Mouse (Mus musculus): ENCODE results near the gene Gm5134.
A peak's percentile ranks its signal among the peaks of the same experiment; 100 is the strongest.

The Gm5134 gene

DNA sequence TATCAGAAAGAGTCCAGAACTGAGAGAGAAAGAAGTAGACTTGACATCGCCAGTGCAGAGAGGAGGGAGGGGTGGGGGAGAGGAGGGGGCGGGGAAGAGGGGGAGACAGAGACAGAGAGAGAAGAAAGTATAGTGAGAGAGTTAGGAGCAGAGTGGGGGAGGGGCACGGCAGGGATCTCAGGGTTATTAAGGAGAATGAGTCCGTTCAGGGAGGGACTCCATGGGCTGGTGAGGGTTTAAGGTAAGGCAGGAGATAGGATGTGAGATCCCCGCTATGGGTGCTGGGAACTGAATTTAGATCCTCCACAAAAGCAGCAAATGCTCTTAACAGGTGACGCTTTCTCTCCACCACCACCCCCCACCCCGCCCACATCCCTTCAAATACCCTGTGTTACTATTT lies 46.8 kb downstream of the Gm5134 start:
- DNase-seq = no peak

DNA sequence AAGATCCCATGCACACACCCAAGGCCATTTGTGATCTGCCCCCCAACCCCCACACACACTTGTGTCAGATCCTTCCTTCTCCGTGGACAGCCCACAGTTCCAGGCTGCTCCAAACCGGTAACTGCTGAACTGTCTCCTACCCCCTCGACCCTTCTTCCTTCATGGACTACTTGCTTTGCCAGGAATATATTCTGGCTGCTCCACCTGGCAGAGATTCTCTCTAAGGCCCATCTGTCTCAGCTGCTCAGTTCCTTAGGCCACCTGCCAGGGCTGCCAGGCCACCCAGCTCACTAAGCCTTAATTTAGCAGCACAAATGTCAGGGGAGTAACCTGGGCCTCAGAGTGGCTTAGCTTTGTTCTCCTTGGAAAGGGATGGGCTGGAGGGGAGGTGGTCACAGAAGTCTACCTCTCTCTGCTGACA lies 47.8 kb downstream of the Gm5134 start:
- DNase-seq = peak; percentile 81

DNA sequence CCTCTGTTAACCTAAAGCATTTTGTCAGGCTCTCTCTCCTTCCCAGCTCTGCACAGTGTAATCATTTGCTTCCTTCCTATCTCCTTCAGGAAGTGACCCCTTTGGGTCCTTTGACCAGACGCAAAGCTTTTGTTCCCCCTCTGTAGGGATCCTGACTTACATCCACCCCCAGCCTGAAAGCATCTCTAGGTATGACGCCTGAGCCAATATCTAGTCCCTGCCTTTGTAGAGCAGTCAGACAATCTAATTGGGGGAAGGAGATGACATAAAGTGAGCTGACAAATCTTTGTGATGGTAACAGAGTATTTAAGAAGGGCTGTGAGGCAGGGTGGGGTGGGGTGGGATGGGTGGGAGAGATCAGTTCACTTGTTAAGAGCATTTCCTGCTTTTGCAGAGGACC lies 48.3 kb downstream of the Gm5134 start:
- DNase-seq = no peak

DNA sequence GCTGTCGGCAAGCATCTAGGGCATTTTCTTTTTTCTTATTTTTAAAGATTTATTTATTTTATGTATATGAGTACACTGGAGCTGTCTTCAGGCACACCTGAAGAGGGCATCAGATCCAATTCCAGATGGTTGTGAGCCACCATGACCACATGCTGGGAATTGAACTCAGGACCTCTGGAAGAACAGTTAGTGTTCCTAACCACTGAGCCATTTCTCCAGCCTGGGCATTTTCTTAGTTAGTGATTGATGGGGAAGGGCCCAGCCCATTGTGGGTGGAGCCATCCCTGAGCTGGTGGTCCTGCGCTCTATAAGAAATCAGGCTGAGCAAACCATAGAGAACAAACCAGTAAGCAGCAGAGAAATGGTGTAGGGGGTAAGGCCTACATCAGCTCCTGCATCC lies 48.9 kb downstream of the Gm5134 start:
- DNase-seq = no peak

DNA sequence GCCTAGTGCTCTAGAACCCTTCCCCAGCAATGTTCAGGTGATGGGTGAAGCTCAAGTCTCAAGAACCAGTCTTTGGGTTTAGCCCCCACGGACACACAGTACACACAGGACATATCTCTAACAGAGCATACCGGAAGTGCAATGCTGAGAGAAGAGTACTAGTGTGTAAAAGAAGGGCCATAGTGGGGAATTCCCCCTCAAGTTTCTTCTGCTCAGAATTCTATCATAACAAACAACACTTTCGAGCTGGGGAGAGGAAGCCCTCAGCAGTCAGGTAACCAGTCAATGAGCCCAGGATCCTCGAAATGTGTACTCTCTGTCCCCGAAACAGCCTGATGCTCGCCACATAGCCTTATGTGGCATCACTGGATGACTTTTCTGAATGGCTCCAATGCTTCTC lies 52.1 kb downstream of the Gm5134 start:
- DNase-seq = no peak

DNA sequence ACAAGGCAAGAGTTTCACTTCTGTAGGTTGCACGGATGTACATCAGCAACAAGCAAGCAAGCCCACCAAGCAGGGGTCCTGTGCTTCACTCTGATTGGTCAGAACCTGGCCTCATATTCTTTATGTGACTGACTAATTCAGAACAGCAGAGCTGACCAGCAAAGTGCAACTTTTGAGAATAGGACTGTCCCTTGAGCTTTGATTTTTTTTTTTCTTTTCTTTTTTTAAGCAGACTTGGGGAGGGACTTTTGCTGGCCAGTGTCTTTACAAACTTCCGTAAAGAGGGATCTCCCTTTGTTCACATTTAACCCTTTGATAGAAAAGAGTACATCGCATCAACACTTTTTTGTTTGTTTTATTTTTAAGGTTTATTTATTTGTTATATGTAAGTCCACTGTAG lies 55.5 kb downstream of the Gm5134 start:
- no peak for DNase-seq

DNA sequence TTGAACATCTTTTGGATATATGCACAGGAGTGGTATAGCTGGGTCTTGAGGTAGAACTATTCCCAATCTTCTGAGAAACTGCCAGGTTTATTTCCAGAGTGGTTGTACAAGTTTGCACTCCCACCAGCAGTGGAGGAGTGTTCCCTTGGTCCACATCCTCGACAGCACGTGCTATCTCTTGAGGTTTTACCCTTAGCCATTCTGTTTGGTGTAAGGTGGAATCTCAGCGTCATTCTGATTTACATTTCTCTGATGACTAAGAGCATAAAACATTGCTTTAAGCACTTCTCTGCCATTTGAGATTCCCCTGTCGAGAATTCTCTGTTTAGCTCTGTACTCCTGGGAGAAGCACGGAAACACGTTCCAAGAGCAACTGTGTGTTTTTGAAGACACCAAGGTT lies 58.6 kb downstream of the Gm5134 start:
- no peak for DNase-seq

DNA sequence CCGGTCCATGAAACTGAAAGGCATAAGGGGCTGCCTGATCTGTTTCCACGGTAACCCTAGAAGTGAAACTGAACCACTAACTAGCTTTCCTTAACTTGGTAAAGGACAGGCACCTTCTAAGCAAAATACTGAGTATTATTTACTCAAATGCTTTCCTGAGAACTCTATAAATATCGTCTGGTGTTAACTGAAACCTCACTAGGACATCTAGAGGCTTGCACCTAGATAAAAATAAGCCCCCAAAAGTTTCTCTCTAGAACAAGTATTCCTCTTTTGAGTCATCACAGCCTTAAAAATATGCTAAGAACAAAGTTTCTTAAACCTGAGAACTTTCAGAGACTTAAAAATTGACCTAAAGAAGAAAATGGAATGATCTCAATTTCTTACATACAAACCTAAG lies 62.6 kb downstream of the Gm5134 start:
- no peak for DNase-seq

DNA sequence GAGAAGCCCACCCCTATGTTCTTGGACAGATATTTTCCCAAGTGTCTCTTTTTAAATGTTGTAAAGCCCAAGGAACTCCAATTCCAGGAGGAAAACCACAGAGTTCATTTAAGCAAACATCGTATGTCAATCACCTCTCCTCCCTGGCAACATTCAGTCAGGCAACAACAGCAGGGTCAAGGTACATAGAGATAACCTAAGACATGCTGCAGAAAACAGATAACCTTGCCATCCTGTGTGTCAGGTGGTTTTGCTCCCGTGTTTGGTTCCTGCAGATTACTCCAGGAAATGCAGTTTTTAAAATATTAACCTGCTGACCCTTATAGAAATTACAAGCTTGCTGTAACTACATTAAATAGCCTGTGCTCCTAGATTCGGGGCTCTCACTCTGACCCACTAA lies 67.4 kb downstream of the Gm5134 start:
- DNase-seq = no peak

DNA sequence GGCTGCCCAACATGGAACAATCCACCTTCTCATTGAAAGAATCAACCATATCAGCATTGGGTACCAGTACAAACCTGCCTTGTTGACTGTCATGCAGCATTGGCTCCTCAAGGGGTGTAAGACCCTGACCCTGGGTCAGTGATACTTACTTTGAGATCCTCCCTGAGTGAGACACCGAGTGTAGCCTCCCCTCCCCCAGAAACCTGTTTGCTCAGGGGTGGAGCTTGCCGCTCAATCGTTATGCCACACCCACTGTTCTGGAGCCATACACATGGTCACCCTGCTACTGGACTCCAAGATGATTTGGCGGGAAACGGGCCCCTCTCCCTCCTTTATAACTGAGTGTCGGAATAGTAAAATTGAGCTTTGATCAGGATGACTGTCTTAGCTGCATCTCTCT lies 69.6 kb downstream of the Gm5134 start:
- DNase-seq = no peak

DNA sequence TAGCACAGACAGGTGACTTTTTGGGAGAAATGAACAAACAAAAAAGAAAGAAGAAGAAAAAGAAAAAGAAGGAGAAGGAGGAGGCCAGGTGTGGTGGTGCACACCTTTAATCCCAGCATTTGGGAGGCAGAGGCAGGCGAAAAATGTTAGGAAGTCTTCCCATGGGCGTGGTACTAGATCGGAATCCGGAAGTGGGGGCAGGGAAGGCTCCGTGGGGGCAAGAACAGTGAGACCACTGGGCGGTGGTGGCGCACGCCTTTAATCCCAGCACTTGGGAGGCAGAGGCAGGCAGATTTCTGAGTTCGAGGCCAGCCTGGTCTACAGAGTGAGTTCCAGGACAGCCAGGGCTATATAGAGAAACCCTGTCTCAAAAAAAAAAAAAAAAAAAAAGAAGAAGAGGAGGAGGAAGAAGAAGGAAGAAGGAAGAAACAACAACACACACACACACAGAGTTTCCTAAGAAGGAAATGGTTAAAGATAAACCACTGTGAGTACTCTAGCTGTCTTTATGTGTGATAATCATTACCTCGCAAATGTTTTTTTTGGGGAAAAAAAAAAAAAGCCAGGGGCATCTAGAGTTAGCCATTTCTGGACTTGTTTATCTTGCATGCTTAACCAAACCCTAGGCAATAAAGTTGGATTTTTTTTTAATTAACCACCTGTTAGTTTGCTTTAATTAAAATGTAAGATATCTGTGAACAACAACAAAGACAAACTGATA lies 71.3 kb downstream of the Gm5134 start:
- DNase-seq = no peak

DNA sequence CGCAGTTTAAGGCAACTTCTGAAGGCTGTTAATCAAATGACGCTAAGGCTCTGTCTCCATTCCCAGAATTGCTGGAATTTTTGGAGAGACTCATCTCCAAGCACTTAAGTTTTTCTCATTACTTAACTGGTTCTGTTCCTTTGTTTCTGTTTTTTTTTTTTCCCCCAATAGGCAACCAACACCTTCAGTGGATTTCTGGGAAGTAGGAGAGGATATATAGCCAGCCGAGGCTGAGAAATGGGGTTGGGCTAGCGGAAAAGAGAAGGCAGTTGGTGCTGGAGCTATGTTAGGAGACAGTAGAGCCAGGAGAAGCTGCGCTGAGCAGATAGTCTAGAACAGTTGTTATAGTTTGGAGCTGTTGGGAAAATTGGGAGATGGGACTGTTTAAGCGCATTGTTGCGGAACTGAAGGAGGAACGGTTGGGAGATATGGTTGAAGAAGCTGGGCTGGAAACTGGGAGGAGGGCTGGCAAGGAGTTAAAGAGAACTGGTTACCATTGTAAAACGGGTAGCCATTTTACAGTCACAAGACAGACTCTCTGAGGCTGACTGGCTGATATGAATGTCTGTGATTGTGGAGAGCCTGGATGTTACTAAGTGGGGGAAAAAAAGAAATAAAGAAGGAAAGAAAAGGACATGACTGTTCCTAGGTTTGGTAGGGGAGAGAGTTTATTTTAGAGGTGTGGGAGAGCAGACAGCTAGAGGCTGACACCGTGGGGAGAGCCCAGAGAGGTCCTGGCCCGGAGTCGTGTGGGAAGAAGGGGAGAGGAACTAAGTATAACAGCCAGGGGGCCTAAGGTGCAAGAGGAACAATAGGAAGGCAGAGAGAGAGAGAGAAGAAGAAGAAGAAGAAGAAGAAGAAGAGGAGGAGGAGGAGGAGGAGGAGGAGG lies 73.1 kb downstream of the Gm5134 start:
- DNase-seq = no peak

DNA sequence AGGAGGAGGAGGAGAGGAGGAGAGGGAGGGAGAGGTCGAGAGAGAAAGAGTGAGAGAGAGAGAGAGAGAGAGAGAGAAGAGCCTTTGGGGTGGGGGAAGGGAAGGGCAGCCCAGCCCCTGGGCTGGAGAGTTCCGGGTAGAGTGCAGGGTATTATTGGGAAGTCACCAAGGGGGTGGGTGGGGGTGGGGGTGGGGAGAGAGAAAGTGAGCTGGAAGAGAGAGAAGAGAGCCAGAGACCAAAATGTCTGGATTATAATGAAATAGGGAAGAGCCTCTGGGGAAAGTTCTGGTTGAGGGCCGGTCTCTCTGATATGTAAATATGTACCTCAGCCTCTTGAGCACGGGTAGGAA lies 73.7 kb downstream of the Gm5134 start:
- DNase-seq = no peak

DNA sequence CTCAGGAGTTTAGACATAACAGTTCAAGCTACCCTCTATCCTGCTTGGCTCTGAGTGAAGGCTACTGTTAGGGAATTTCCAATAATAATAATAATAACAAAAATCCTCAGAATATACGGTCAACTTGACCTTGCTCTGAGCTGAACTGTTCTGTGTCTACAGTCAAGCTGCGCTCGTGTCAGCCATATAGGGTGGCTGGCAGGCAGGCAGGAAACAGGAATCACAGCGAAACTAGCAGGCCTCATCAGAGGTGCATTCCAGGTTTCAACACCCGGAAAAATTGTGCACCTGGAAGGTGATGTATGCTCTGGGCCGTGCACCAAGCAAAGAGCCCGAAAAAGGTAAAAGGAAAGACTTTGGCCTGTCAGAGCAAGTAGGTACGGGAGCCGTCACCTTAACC lies 74.1 kb downstream of the Gm5134 start:
- no peak for DNase-seq

DNA sequence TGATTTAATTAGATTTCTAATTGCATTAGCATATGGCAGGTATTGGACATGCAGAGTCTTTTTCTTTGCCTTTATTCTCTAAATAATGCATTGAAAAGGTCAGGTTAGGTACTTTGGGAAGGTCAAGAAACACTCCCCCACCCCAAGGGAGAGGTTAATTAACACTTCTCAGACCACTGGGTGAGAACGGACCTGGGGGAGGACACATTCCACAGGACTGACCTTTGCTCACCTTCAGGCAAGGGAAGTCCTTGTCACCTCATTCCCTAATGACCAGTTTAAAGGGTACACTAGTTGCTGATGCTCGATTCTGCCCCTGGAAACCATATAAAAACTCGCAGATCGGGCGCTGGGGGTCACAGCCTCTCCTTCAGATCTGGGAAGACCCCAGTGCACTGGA lies 75.0 kb downstream of the Gm5134 start:
- DNase-seq = no peak

DNA sequence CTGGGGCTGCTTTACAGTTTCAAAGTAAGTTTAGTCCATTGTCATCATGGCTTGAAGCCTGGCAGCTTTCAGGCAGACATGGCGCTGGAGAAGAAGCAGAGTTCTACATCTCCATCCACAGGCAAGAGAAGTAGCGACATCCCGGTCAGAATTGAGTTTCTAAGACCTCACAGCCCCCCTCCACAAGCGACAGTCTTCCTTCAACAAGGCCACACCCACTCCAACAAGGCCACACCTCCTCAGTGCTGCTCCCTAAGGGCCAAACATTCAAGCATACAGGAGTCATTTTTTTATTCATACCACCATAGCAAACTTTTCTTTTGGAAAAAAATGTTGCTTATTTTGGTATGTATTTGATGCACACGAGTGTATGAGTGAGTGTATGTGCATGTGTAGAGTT lies 76.2 kb downstream of the Gm5134 start:
- DNase-seq = no peak

DNA sequence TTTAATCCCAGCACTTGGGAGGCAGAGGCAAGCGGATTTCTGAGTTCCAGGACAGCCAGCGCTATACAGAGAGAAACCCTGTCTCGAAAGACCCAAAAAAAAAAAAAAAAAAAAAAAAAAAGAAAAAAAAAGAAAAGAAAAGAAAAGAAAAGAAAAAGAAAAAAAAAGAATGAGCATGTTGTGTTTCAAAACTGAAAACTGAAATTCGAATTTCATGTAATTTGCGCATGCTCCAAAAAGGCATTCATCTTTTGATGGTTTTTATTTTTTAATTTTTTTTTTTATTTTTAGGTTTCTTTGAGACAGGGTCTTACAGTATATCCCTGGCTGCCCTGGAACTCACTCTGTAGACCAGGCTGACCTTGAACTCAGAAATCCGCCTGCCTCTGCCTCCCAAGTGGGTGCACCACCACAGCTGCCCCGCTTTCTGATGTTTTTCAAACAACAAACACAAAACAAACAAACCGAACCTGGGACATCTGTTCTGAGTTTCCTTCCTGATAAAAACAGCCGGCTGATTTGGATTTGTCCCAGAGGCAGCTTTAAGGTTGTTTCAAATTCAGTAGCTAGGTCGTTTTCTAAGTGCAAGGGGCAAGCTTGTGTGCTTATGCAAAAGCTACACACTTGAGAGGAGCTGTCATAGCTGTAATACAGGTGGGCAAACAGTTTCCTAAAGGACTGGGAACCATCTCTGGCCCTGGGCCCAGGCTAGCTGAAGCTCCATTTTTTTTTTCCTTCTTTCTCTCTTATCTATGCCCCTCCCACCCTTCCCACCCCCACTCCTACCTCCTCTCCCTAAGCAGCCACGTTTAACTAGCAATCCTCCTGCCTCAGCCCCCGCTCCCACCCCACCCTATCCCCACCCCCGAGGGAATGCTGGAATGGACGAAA lies 77.4 kb downstream of the Gm5134 start:
- DNase-seq = peak in 1 of 2 experiments; percentile 50

DNA sequence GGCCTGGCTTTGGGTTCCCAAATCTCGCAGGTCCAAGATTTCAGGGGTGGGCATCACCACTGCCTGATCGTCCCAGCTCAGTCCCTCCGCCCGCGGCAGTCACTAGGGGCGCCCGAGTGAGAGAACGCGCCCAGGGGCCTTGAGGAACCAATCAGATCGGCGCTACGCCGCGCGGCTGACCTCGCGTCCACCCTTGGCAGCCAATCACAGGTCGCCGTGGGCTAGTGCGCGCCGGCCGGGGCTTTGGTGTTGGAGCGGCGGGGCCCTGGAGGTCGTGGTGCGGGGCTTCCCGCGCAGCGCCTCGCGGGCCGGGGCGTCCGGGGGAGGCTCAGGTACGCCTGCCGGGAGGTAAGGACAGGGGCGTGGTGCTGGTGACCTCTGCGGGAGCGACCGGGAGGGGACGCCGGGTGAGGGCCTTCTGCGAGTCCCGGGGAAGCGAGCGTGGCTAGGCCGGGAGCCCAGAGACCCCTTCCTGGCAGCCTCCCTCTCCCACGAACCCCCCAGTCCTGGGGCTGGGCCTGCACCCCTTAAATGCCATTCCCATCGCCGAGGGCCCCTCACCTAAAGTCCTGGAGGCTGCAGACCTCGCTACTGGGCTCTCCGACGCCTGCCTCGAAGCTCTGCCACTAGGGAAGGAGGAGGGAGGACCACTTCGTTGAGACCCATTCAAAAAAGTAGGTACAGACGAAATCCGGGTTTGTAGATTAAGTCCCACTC lies 78.2 kb downstream of the Gm5134 start, which contains the start of gene Zfp280b:
TSS of gene Zfp280b (plus strand) at position 249 of the 717 bp plus-strand sequence.
- peak; percentile 94 to 96 for DNase-seq

DNA sequence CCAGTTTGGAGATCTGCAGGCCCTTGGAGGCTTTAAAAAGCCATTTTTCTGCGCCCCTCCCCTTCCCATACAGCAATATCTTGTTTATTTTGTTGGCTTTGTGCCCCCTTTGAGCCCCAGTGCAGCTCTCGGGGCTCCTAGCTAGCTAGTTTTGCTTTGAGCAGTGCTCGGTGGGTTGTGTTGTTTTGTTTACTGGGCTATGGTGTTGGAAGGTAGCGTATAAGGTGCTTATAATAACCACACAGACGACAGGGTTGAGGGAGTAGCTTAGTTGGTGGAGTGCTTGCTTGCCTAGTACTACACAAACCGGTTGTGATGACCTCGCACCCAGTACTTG lies 78.8 kb downstream of the Gm5134 start:
- DNase-seq = no peak

DNA sequence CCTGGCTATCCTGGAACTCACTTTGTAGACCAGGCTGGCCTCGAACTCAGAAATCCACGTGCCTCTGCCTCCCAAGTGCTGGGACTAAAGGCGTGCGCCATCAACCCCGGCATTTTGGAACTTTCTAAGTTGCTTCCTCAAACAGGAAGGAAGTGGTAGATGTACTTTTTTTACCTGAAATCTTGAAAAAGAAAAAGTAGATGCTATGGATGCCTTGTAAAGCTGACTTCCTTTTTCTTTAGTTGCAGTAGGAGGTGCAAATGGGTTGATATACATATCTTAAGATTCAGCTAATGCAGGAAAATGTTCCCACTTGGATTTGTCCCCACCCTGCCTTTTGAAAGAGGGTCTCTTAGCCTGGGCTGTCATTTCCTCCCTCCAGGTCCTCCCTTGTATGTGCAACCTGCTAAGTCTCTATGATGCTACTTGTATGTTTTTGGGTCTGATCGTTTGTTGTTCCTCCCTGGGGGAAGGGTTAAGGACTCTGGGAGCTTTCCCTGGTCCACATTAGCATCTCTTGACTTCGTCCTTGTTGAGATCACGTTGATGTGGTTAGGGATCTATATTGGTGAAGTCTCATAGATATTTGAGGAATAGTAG lies 79.8 kb downstream of the Gm5134 start:
- DNase-seq = no peak

DNA sequence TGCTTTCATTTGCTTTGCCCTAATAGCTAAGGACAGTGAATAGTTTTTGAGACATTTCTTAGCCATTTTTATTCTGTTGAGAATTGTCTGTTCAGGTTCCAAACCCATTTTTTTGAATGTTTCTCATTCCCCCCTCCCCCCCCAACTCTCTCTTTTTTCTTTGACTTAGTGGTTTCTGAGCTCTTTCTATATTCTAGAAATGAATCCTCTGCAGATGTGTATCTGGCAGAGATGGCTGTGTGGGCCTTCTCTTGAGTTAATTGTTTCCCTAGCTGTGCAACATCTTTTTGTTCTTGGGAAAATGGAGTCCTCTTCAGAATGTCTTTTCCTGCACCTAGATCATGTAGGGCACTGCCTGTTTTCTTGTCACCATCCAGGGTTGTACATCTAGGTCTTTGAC lies 81.0 kb downstream of the Gm5134 start:
- DNase-seq = no peak

DNA sequence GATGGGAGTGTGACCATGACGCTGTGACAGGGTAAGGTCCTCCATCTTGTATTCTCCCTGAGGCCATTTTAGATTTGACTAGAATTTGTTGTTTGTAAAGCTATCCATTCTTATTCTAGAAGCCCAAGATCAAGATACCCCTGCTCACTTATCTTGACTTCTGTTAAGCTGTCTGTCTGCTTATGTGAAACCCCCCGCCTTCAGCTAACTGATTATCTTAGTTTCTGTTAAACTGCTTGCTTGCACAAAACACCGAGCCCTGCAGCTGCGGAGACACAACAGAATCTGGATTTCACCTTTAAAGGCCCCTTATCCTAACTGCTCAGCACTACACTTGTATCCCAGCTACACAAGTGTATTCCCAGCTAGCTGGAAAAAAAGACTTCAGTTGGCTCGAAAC lies 82.6 kb downstream of the Gm5134 start:
- DNase-seq = no peak
